Mouse (Mus musculus) brain, embryonic 14.5 days (tissue): ENCODE results near the gene Evi5l.

ENCODE experiments used
- CTCF ChIP-seq: fragments of 200-500 bp; IDR thresholded peaks from 2 replicates; pipeline ENCODE4 v1.5.1; 2012; ENCODE audit warnings: inconsistent platforms, mild to moderate bottlenecking, moderate library complexity, borderline replicate concordance; ENCODE audit not compliant: insufficient read depth, insufficient read length; ENCODE audit errors: extremely low read depth
- POLR2A ChIP-seq: fragments of 200-500 bp; IDR thresholded peaks from 2 replicates; pipeline ENCODE4 v1.6.1; 2012; ENCODE audit warnings: mild to moderate bottlenecking, inconsistent platforms, borderline replicate concordance; ENCODE audit not compliant: poor library complexity, insufficient read depth, insufficient read length, severe bottlenecking; ENCODE audit errors: extremely low read depth

- TF ChIP-seq CTCF (no peak), POLR2A (no peak)
Observed at GRCm38 (mm10) chr8:4237814-4238433, 71.6 kb downstream of the Evi5l start.
